Mouse (Mus musculus) testis, adult 2 months (tissue): Measurements from ENCODE around the gene Sgpp2.

Experiments used
- CTCF ChIP-seq: fragments of 200-500 bp; IDR thresholded peaks from 2 replicates; pipeline ENCODE4 v1.5.1; 2012; ENCODE audit warnings: low read depth, mild to moderate bottlenecking, inconsistent platforms, low read length, moderate library complexity; ENCODE audit not compliant: control insufficient read depth, insufficient read depth, insufficient replicate concordance
- POLR2A ChIP-seq: fragments of 200-500 bp; IDR thresholded peaks from 2 replicates; pipeline ENCODE4 v1.6.1; 2012; ENCODE audit warnings: low read depth, mild to moderate bottlenecking, inconsistent platforms, low read length, moderate library complexity; ENCODE audit not compliant: control insufficient read depth

DNA sequence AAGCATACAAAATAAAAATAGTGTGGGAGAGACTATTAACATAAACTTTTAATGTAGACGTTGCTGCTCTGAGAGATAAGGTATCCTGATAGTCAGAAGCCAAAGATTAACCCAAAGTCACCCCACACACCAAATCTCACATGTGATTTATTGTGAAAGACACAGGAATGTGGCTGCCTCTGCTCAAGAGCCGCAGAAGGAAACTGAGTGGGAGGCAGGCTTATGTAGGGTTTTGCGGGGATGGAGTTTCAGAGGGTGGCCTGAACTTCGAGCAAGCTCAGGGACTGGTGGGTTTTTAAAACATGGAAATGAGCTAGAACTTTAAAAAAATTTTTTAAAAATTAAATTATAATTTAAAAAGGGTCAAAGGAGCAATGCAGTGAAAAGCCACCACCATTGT lies 3.8 kb downstream of the Sgpp2 start:
- TF ChIP-seq POLR2A, result no peak
- TF ChIP-seq CTCF, result no peak
